Mouse (Mus musculus) heart, adult 8-10 months (tissue): ENCODE measurements around the gene Pex14. TPM values are rescaled to one million over a fixed set of nuclear protein-coding genes. Genes with fewer than 3 reads are reported as not detected.

Experiments used
- DNase-seq: peaks from one replicate; pipeline ENCODE4 v3.0.0; 2022; ENCODE audit warnings: low spot score
- total RNA-seq, 4 experiments: library from RNA; stranded (reverse); gene quantifications; 2 replicates each; pipeline ENCODE4 v1.2.4; 2022

Pex14 gene
- total RNA-seq, 4 experiments from 2014 or later, result 22.9 to 27.2 (median 24.1) TPM

DNA sequence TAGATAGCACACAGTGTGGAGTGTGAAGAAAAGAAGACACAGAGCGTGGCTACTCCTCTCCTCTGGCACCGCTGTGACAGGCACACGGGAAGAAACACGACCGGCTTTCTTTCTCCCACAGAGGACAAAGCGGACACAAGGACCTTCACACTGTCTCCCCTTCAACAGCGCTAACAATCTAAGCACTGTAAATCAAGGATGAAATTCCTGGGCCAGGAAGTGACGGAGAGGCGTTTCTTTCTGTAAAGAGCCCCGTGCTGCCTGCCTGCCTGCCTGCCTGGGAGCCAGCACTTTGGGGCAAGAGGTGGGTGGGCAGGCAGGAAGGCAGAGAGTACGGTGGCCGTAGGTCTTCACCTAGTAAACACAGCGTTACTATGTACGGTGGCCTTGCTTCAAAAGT is 42.2 kb downstream of the Pex14 start:
- DNase-seq, result no peak

DNA sequence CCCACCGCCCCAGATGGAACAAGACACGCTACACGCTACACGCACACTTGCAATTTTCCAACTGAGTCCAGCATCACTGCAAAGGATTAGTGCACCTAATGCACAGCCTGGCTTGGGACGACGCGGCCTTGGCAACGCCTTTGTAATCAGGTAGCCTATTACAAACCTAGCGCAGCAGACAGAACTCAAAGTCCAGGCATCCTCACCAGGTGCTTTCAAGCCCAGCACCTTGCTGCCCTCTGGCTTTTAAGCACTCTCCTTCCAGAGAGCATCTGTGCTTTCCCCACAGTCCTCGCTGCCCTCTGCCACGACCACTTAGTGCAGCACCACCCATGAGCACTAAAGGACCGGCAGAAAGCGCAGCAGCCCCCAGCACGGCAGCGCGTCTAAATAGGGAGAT is 42.7 kb downstream of the Pex14 start:
- DNase-seq, result no peak

DNA sequence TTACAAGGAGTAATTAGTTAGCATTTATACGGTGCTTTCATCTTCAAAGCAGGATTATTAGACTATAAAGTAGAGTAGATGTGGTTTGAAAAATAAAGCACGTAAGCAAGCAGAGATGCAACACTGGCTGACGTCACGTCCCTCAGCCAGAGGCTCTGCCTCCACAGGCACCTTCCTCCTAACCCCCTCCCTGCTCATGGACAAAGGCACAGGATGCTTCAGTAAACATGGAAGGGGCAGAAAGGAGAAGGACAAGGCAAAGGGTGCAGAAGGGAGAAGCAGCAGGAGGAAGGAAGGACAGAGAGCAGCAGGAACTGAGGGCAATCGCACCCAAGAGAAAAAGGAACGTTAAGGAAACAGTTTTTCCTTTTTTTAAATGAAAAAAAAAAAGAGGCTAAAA is 43.8 kb downstream of the Pex14 start:
- DNase-seq, result no peak

- peak; percentile 31 for DNase-seq
Measured at GRCm38 (mm10) chr4:149049351-149050159, 50.1 kb downstream of the Pex14 start.

DNA sequence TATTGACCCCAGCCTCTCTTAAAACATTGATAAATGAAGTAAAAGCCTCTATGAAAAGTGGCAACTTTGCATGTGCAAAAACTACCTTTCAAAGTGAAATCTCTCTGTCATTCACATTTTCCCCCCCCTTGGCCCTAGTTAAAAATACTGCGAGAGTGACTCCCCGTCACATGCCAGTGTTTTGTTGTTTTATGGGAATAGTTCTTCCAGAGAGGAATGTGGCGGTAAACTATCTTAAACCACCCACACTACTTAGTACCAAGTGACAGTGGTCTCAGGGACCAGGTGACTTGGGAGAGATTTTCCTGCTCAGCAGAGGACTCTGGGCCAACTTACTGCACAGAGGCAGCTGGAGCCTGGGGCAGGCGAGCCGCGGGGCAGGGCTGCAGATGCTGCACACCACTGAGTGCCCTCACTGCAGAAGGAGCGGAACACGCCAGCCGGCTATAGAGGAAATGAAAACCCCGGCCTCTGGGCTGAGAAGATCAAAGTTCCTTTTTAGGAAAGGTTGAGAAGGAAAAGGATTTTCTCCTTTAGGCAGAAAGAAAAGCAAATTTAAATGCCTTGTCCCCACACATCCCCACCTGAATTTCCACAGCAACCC is 50.9 kb downstream of the Pex14 start:
- DNase-seq, result peak; percentile 28

GRCm38 (mm10) chr4:149047360-149047759 is 52.3 kb downstream of the Pex14 start:
- peak; percentile 40 for DNase-seq

- no peak for DNase-seq
Measured at GRCm38 (mm10) chr4:149045885-149046284, 53.8 kb downstream of the Pex14 start.

DNA sequence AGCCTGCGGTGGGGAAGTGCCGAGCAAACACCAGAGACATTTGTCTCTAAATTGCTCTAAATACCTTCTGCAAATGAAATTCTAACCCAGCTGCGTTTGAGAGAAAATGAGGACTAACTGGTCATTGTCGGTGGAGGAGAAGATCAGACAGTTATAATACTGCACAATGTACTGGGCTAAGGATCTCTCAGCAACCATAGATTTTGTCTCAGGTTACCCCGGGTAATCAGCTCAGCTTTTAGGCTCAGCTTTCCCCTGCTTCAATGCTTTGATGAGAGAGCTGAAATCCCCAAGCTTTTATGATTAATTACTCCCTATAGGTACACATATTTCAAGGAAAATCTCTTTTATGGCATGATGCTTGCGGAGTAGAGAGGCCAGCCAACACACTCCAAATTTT is 59.4 kb downstream of the Pex14 start:
- DNase-seq, result no peak

- no peak for DNase-seq
Measured at GRCm38 (mm10) chr4:149037706-149038105, 62.0 kb downstream of the Pex14 start.

DNA sequence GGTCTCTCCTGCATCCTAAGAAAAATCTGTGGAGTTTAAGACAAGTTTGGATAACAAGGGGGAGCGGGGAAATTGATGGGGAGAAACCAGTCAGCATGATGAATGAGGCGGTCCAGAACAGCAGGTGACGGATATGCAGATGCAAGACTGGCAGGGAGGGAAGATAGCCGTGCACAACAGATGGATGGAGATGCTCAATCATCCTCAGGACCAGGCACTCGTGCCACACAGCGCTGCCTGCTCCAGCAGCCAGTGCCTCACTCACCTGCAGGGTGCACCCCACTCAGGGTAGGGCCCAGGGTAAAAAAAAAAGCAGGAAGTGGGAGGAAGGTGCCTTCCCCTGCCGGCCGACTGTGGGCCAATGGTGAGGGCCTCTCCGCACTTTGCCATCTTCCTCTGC is 63.1 kb downstream of the Pex14 start:
- no peak for DNase-seq

GRCm38 (mm10) chr4:149031507-149031906 is 68.2 kb downstream of the Pex14 start:
- DNase-seq, result no peak

GRCm38 (mm10) chr4:149027571-149027970 is 72.1 kb downstream of the Pex14 start:
- no peak for DNase-seq

DNA sequence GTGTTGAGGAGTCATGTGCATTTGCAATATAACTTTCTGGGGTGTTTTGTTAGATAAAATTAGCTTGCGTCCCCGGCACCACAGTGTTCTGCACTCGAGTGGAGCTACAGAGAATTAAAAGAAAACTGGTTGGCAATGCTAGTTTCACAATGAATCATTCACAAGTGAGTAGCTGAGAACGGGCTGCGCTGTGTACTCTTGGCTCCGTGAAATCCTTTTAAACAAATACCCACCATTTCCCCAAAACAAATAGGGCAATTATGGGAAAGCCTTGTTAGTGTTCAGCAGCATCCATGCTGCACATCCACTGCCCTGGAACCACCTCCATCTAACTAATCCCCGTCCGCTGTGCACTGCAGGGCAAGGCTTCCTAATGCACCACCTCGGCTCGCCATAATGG is 74.4 kb downstream of the Pex14 start:
- DNase-seq, result no peak

DNA sequence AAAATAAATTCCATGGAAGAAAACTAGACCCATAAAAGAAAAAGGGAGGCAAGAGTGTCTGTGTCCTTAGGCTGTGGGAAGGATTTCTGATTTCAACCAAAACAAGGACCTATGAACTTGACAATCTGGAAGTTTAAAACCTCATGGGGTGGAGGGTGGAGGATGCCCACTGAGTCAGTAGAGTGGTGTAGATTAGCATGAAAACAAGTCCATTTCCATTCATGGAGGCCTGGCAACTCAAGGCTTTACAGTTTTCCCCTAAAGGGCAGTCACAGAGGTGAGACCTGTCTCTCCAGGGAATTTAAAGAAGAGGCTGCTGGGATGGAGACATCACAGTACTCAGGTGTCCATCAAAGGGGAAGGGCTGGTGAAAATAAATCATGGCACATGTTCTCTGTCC is 78.7 kb downstream of the Pex14 start:
- no peak for DNase-seq

DNA sequence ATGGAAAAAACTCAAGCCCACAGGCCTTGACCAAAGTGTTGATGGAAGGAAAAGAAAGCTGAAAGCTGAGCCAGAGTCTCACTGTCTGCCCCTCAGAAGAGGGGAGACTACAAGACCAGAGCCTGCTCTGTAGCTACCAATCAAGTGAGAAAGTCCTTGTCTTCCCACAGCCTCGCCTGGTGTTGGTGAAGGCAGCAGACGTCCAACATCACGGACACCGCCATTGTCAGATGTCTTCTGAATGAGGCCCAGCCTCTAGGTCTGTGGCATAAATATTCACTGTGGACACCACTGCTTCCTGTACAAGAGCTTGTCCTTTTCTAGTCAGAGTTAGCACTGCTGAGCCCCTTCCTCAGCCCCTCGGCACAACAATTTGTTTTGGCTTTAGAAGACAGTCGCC is 80.2 kb downstream of the Pex14 start:
- no peak for DNase-seq

DNA sequence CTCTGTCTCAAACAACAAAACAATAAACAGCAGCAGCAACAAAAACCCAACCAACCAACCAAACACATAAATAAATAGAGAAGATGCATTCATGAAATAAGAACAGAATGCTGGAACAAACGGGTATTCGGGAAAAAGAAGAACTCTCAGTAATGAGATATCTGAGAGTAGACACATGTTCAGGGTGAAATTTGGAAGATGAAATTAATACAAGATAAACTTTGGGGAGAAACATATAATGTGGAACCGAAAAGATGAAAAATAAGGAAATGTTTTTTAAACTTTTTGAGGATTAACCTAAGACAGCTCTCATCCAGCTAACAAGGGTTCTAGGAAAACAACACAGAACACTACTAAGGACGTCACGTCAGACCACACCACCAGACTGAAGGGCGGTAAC is 92.9 kb downstream of the Pex14 start:
- no peak for DNase-seq

DNA sequence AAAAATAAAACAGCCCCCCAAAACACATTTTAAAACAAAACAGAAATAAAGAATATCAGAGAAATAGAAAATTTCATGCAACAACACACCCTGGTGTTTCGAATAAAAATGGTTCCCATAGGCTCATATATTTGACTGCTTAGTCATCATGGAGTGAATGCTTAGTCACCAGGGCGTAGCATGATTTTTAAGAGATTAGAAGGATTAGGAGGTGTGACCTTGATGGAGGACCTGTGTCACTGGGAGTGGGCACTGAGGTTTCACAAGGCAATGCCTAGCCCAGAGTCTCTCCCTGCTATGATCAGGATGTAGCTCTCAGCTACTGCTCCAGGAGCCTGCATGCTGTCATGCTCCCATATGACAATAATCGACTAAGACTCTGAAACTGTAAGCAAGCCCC is 93.6 kb downstream of the Pex14 start:
- DNase-seq, result no peak

- DNase-seq, result no peak
Measured at GRCm38 (mm10) chr4:149002441-149003093, 97.1 kb downstream of the Pex14 start.

GRCm38 (mm10) chr4:149001515-149001914 is 98.2 kb downstream of the Pex14 start:
- DNase-seq, result no peak

- no peak for DNase-seq
Measured at GRCm38 (mm10) chr4:149000746-149001145, 98.9 kb downstream of the Pex14 start.

GRCm38 (mm10) chr4:148993948-148994347 is 105.7 kb downstream of the Pex14 start:
- DNase-seq, result no peak

GRCm38 (mm10) chr4:148990038-148990437 is 109.6 kb downstream of the Pex14 start:
- no peak for DNase-seq
